Mouse (Mus musculus) small intestine, adult 2 months (tissue): ENCODE data around the gene Slc46a1.

Source experiments
- CTCF ChIP-seq: fragments of 200-500 bp; IDR thresholded peaks from 2 replicates; pipeline ENCODE4 v1.5.1; 2012; ENCODE audit warnings: low read depth, mild to moderate bottlenecking, control low read depth, inconsistent platforms, low read length, moderate library complexity, mixed read lengths; ENCODE audit not compliant: insufficient replicate concordance, insufficient read length; ENCODE audit errors: extremely low read depth
- POLR2A ChIP-seq: fragments of 200-500 bp; IDR thresholded peaks from 2 replicates; pipeline ENCODE4 v1.6.1; 2012; ENCODE audit warnings: low read depth, mild to moderate bottlenecking, control low read depth, inconsistent platforms, low read length, moderate library complexity

DNA sequence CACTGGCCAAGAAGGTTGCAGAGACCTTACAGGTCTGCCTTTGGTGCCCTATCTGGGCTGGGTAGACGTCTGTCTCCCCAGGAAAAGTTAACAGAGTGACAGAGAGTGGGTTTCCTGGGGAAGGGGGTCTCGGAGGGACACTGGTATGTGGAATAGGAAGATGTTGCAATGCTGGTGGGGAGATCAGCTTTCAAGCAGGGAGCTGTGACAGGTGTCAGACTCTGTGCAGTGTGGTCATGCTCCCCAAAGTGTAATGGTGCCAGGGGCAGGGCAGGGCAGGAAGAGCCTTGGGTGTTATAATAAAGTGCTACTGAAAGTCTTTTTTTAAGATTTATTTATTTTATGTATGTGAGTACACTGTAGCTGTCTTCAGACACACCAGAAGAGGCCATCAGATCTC is 15.2 kb upstream of the Slc46a1 start:
- TF ChIP-seq CTCF (no peak), POLR2A (no peak)
